9 mouse cellular contexts compared by ENCODE assay signal in the genomic region with DNA sequence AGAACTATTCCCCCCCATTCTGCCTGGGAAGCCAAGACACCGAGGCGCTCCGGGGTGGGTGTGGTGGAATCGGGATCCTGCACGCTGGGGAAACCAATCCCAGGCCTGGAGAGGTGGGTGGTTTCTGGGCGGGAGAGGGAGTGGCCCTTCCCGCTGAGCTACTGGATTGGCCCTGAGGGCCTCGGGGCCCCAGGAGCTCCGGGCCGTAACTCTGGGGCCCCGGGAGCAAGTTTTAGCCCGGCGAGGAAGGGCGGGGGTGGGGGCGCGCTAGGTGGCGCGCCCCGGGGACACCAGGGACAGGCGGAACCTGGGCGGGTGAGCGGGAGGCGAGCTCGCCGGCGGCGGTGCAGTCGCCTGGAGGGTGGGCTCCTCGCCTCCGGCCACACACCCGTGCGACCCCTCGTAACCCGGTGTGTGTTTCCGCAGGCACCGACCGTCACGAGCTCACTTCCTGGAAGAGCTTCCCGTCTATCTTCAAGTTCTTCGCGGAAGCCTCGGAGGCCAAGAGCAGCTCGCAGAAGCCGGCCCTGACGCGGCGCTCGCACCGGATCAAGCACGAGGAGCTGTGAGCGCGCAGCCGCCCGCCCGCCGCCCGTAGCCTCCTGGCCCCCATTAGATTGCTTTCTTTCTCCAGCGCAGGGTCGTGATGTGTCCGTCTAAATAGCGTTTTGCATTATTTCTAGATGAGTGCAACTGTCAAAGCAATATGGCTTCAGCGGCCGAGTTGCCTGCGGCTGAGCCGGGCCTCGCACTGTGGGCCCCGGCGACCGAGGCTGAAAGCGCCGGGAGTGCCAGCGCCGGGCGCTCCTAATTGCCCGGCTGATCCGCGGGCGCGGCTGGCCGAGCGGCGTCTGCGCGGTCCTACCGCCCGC. TPM values are rescaled to one million over a fixed set of nuclear protein-coding genes. Genes with fewer than 3 reads are reported as not detected.
DNase-seq lines count a peak whose midpoint lies in the region; ATAC-seq and TF ChIP-seq lines count a peak whose summit lies in the region.
"Had no signal": no experiment of that assay in that cellular context is flagged by ENCODE, and none has a peak within 500 bp of the region (broad histone marks: within the 10 kb centered on the region; RNA-seq: fewer than 3 reads in every experiment).

No protein-coding gene starts in this region.

- H3K4me3 ChIP-seq in ES-Bruce4 (ENCODE audit: low read depth, low read length): peak overlapping the region; percentile 71
- peak overlapping the region; percentile 69 to 88 for H3K4me3 ChIP-seq in heart, embryonic 14.5 days (ENCODE audit: control insufficient read depth in 1 of 2, insufficient read depth in 1 of 2, low read depth in 1 of 2, low read length in 2 of 2)
- H3K4me3 ChIP-seq in kidney, postnatal 0 days (replicated peaks; ENCODE audit: low read depth, low read length): peak overlapping the region; percentile 59
- peak overlapping the region; percentile 62 for H3K4me3 ChIP-seq in liver, embryonic 11.5 days (ENCODE audit: low read depth, low read length)
- peak overlapping the region; percentile 33 for H3K4me3 ChIP-seq in thymus, adult 2 months (ENCODE audit: control insufficient read depth, insufficient read depth, low read length)

- ATAC-seq in heart, embryonic 14.5 days (ENCODE audit: insufficient number of reproducible peaks, insufficient read depth, low FRiP score, low read depth): peak; percentile 85
- ATAC-seq in kidney, postnatal 0 days (replicated peaks; ENCODE audit: low FRiP score, low read depth): peak; percentile 97
- ATAC-seq in liver, embryonic 11.5 days (replicated peaks; ENCODE audit: low FRiP score): peak; percentile 92

- H3K9me3 ChIP-seq in ES-Bruce4 (replicated peaks; ENCODE audit: control insufficient read depth, insufficient read depth, low read length, poor library complexity, severe bottlenecking): no peaks in the 10 kb centered on the region
- no peaks in the 10 kb centered on the region for H3K9me3 ChIP-seq in heart, embryonic 14.5 days (ENCODE audit: control insufficient read depth, low read length)
- no peaks in the 10 kb centered on the region for H3K9me3 ChIP-seq in kidney, postnatal 0 days (replicated peaks; ENCODE audit: low read length)
- no peaks in the 10 kb centered on the region for H3K9me3 ChIP-seq in liver, embryonic 11.5 days (ENCODE audit: control insufficient read depth, low read length)

- no peak overlapping the region for H3K27ac ChIP-seq in ES-Bruce4 (ENCODE audit: insufficient read depth, low read length)
- 0 out of 4 replicates have a peak overlapping the region, but pooled peaks of 1 of the 2 experiments have one; percentile 39 for H3K27ac ChIP-seq in heart, embryonic 14.5 days (replicated peaks in 1 of 2; ENCODE audit: control insufficient read depth in 1 of 2, insufficient read depth in 1 of 2, low read depth in 2 of 2, low read length in 2 of 2)
- no peak overlapping the region for H3K27ac ChIP-seq in kidney, postnatal 0 days
- no peak overlapping the region for H3K27ac ChIP-seq in liver, embryonic 11.5 days (ENCODE audit: low read depth, low read length)
- H3K27ac ChIP-seq in thymus, adult 2 months (ENCODE audit: control insufficient read depth, insufficient read depth, low read length): no peak overlapping the region
- H3K27ac ChIP-seq: macrophage had no signal

- WGBS in heart, embryonic 14.5 days: under 1% methylated on average over 85 of the region's 86 CpGs
- WGBS in kidney, postnatal 0 days: under 1% methylated on average over 79 of the region's 86 CpGs
- WGBS in liver, embryonic 11.5 days: under 1% methylated on average over 86 of the region's 86 CpGs
- WGBS in thymus, adult 2 months: 2% methylated on average over 83 of the region's 86 CpGs

- no peaks in the 10 kb centered on the region for H3K36me3 ChIP-seq in ES-Bruce4 (ENCODE audit: control insufficient read depth, insufficient read depth, low read length, poor library complexity, severe bottlenecking)
- H3K36me3 ChIP-seq in heart, embryonic 14.5 days (ENCODE audit: control insufficient read depth, insufficient read depth, low read length): no peaks in the 10 kb centered on the region
- no peaks in the 10 kb centered on the region for H3K36me3 ChIP-seq in kidney, postnatal 0 days (ENCODE audit: insufficient read depth, low read length)
- no peaks in the 10 kb centered on the region for H3K36me3 ChIP-seq in liver, embryonic 11.5 days (ENCODE audit: control insufficient read depth, insufficient read depth, low read length)
- no peaks in the 10 kb centered on the region for H3K36me3 ChIP-seq in thymus, adult 2 months (ENCODE audit: control insufficient read depth, insufficient read depth, low read length)

- TF ChIP-seq CTCF in ES-Bruce4 (IDR thresholded peaks at IDR 0.05; ENCODE audit: low read depth, low read length): no peak
- TF ChIP-seq CTCF in kidney, postnatal 0 days (IDR thresholded peaks at IDR 0.05; ENCODE audit: low read depth): peak; percentile 36; the same call in 1 of the 2 replicates
- no peak for TF ChIP-seq CTCF in thymus, adult 2 months (IDR thresholded peaks at IDR 0.05; ENCODE audit: borderline replicate concordance, control insufficient read depth, extremely low read depth, insufficient read depth, low read length, poor library complexity)

- DNase-seq in brain, adult 2 months (ENCODE audit: low read depth, low spot score): peak; percentile 94
- peak; percentile 43 for DNase-seq in fibroblast of lung, adult 2 months (ENCODE audit: low read depth)
- DNase-seq in kidney, postnatal 0 days (ENCODE audit: low spot score): peak; percentile 88
- DNase-seq in liver, embryonic 11.5 days (ENCODE audit: low spot score): peak; percentile 72
- DNase-seq in naive thymus-derived CD4-positive, alpha-beta T cell, adult 2 months (ENCODE audit: low read depth): peak; percentile 33
- peak; percentile 12 for DNase-seq in thymus, adult 2 months

- peak overlapping the region; percentile 20 for H3K9ac ChIP-seq in ES-Bruce4 (ENCODE audit: low read depth, poor library complexity, severe bottlenecking)
- H3K9ac ChIP-seq in heart, embryonic 14.5 days (ENCODE audit: low read length): peak overlapping the region; percentile 72
- H3K9ac ChIP-seq in kidney, postnatal 0 days (ENCODE audit: low read depth, low read length): peak overlapping the region; percentile 58
- H3K9ac ChIP-seq in liver, embryonic 11.5 days (ENCODE audit: low read depth, low read length): peak overlapping the region; percentile 48; the same call in 1 of the 2 replicates

- TF ChIP-seq POLR2A in ES-Bruce4 (IDR thresholded peaks at IDR 0.05; ENCODE audit: insufficient read depth, low read length): no peak
- TF ChIP-seq POLR2A in thymus, adult 2 months (IDR thresholded peaks at IDR 0.05; ENCODE audit: control insufficient read depth, extremely low read depth, insufficient read depth, low read length, poor library complexity): no peak

- no peaks in the 10 kb centered on the region for H3K4me1 ChIP-seq in ES-Bruce4 (ENCODE audit: control insufficient read depth, insufficient read depth, low read length)
- H3K4me1 ChIP-seq in heart, embryonic 14.5 days (ENCODE audit: control insufficient read depth in 2 of 2, insufficient read depth in 2 of 2, low read length in 2 of 2): peaks cover 0 to 3% of the 10 kb centered on the region in 2 experiments; a peak in 2 of 4 replicates
- H3K4me1 ChIP-seq in kidney, postnatal 0 days (replicated peaks; ENCODE audit: insufficient read depth, low read length): no peaks in the 10 kb centered on the region
- H3K4me1 ChIP-seq in liver, embryonic 11.5 days (replicated peaks; ENCODE audit: control insufficient read depth, insufficient read depth, low read length): no peaks in the 10 kb centered on the region
- H3K4me1 ChIP-seq in thymus, adult 2 months (replicated peaks; ENCODE audit: control insufficient read depth, insufficient read depth, low read length): peaks cover 7% of the 10 kb centered on the region; the same call in 1 of the 2 replicates

- H3K27me3 ChIP-seq in ES-Bruce4 (ENCODE audit: control insufficient read depth, insufficient read depth, low read length, poor library complexity, severe bottlenecking): peaks cover 6% of the 10 kb centered on the region
- H3K27me3 ChIP-seq in heart, embryonic 14.5 days (ENCODE audit: control insufficient read depth, insufficient read depth, low read length): peaks cover 25% of the 10 kb centered on the region
- H3K27me3 ChIP-seq in kidney, postnatal 0 days (ENCODE audit: insufficient read depth, low read length): peaks cover 10% of the 10 kb centered on the region
- H3K27me3 ChIP-seq in liver, embryonic 11.5 days (replicated peaks; ENCODE audit: control insufficient read depth, insufficient read depth, low read length): peaks cover 52% of the 10 kb centered on the region
- no peaks in the 10 kb centered on the region; the same call in 1 of the 2 replicates for H3K27me3 ChIP-seq in thymus, adult 2 months (ENCODE audit: control insufficient read depth, insufficient read depth, low read length)

- peak overlapping the region; percentile 96 for H3K4me2 ChIP-seq in heart, embryonic 14.5 days (ENCODE audit: low read length)
- H3K4me2 ChIP-seq in kidney, postnatal 0 days (ENCODE audit: low read length): peak overlapping the region; percentile 99
- peak overlapping the region; percentile 89 for H3K4me2 ChIP-seq in liver, embryonic 11.5 days

- no peak for TF ChIP-seq EP300 in ES-Bruce4 (IDR thresholded peaks at IDR 0.05; ENCODE audit: insufficient read depth, low read depth, low read length)

RNA-seq across cellular contexts. Expression of a gene that starts 36.2 kb away (rescaled TPM):
- polyA plus RNA-seq in ES-Bruce4 (2011; ENCODE audit: insufficient read depth, insufficient read length, low read depth, missing spikeins): not detected in 2 replicates
- 5.6 and 8.3 TPM in 2 replicates for polyA plus RNA-seq in heart, embryonic 14.5 days (2014; fragmentation: Nextera tagmentation; extraction: Ambion mirVana)
- 9.8 and 11.2 TPM in 2 replicates for polyA plus RNA-seq in kidney, postnatal 0 days (2015; fragmentation: Nextera tagmentation; extraction: Ambion mirVana)
- 6.1 and 6.5 TPM in 2 replicates for polyA plus RNA-seq in liver, embryonic 11.5 days (2014; fragmentation: Nextera tagmentation; extraction: Ambion mirVana)
- polyA plus RNA-seq in thymus, adult 2 months (2012; rRNA removed): 9.2 and 11.6 TPM in 2 replicates
- polyA plus RNA-seq: macrophage had no signal

Comparison
In these comparisons a context has a peak if more than half of its experiments do, and no peak if none do; other contexts are left out.
1. H3K9ac ChIP-seq: peak in every context shown above with its lines; median percentile 72 in heart, embryonic 14.5 days; 58 in kidney, postnatal 0 days; 48 in liver, embryonic 11.5 days; 20 in ES-Bruce4.
2. DNase-seq: peak in every context shown above with its lines; median percentile 94 in brain, adult 2 months; 88 in kidney, postnatal 0 days; 72 in liver, embryonic 11.5 days; 43 in fibroblast of lung, adult 2 months; 33 in naive thymus-derived CD4-positive, alpha-beta T cell, adult 2 months; 12 in thymus, adult 2 months.